Mouse (Mus musculus) mouse trophoblast stem cell (cell line): ENCODE data around the gene Ccnd1.

Source experiments
- in situ Hi-C, 2 experiments: fragments of 300-500 bp; cut with MseI, MboI; formaldehyde crosslinking; loops; 2 replicates in 1 of 2; 3 replicates in 1 of 2; pipeline ENCODE4 v1.15.1; 2025

Gene Ccnd1

DNA sequence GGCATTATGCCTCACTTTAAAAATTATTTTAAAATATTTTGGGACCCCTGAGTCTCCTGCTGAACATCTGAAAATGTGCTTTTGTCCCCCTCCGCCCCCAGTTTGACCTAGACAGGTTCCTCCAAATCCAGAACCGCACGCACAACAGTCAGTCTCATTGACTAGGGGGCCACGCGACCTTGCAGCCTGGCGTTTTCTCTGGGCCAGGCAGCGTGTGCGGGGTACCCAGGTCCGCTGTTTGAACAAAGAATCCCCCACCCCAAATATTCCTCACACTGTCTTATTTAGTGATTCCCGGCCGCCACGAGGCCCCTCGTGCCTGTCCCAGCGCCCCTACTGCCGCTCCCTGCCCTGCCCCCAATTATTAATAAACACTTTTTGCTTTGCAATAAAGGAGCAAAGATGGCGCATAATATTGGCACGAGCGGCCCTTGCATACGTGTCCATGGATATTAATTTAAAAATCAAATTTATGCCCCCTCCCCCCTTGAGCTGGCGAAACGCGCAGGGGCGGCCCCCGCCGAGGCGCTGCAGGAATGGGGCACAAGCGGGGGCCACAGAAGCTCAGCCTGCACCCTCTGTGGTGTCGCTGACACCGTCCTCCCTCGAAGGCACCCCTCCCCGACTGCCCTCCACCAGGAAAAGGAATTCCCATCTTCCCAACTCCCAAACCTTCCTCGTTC, 923 bp downstream of the Ccnd1 start:
- in situ Hi-C loops, result loop anchor here (5.0 to 10.0 kb wide), 2 partner anchors 176 to 303 kb away; no protein-coding TSS in a partner anchor

DNA sequence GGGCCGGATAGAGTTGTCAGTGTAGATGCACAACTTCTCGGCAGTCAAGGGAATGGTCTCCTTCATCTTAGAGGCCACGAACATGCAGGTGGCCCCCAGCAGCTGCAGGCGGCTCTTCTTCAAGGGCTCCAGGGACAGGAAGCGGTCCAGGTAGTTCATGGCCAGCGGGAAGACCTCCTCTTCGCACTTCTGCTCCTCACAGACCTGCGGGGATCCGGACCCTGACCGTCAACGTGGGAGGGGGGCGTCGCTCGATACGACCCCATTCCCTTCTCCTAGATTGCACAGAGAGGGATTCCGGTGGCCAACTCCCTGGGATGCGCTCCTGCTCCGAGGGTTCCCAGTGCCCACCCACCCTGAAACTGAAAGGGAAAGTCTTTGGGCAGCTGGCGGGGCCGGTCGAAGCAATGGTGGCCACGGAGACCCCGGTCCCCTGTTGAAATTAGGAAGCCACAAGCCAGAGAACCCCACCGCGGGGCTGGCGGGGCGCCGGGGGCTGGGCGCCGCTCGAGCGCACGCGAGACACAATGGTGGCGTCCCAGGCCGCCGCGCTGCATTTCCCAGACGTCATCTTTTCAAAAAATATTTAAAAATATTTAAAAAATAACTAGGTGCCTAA, 1.7 kb downstream of the Ccnd1 start:
- in situ Hi-C loops, result loop anchor here (5.0 to 10.0 kb wide), 2 partner anchors 177 to 304 kb away; no protein-coding TSS in a partner anchor

DNA sequence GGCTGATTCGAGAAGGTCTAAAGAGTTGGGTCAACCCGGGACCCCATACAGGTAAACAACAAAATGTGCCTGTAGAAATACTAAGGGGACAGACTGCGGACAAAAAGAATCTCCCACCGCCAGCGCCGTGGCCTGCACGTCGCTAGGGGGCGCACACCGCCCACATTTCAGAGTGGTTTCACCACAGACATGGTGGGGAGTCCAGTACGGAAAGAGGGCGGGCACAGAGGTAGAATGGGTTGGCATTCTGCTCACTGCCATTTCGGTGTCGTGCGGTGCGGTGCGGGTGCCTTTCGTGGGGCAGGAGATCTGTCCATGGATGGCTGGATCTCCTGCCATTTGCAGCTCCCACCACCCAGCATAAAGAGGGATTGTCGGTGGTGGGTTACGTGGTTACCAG, 2.2 kb downstream of the Ccnd1 start:
- in situ Hi-C loops, result loop anchor here (5.0 to 10.0 kb wide), 2 partner anchors 177 to 305 kb away; no protein-coding TSS in a partner anchor

DNA sequence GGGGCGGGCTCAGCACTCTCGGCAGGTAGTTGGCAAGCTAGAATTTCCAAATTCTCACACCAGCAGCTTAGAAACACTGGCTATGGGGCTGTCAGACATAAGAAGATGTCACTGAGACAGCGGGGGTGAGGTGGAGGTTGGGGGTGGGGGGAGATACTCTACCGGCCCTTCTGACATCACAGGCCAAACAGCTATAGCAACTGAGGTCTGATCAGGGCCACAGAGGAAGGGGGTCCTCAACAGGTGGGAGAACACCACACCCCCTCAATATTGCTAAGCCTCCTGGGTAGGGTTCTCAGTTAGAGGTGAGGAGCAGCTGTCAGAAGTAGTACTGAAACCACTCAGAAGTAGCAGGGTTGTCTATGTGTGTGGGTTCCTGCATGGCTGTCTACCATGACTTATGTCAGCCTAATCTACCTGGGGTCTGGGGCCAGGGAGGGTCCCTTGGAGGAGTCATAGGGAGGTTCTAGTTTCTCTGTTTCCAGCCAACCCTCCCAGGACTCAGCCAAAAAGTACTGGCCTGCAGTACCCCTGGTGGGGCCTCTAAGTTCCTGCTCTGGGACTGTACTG, 3.3 kb downstream of the Ccnd1 start:
- in situ Hi-C loops, result loop anchor here (5.0 to 10.0 kb wide), 2 partner anchors 178 to 306 kb away; no protein-coding TSS in a partner anchor

DNA sequence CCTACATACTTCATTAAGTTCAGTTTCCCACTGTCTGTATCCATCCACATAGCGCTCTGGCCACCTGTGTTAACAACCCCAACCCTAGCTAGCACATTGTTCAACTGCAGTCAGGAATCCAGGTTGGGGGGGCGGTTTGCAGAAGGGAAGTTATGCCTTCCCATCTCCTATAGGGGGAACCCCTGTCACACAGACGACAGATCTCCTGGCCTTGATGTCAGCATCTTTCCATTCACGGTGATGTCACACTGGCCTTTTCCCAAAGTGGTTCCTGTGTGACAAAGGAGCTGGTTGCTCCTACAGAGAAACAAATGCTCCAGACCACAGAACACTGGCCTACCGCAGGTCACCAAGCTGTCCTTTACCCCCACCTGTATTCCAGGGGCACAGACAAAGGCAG, 4.2 kb downstream of the Ccnd1 start:
- in situ Hi-C loops, result loop anchor here (5.0 to 10.0 kb wide), 2 partner anchors 179 to 307 kb away; no protein-coding TSS in a partner anchor

DNA sequence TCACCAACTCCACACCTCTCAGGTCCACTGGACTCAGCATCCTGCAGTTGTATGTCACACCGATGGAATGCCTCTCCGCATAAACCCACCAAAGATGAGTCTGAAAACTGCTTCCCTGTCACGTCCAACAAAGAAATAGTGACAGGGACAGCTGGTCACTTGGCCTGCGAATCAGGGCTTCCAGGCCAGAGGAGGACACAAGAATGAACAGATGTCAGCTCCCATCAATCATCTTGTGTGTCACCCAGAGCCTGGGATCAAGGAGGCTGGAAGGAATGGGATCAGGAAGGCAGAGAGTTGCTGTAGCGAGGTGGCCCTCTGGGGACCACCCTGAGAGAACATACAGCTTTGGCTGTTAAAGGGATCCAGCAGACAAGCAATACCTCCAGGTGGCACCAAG, 4.8 kb downstream of the Ccnd1 start:
- in situ Hi-C loops, result loop anchor here (5.0 to 10.0 kb wide), 2 partner anchors 180 to 307 kb away; no protein-coding TSS in a partner anchor

DNA sequence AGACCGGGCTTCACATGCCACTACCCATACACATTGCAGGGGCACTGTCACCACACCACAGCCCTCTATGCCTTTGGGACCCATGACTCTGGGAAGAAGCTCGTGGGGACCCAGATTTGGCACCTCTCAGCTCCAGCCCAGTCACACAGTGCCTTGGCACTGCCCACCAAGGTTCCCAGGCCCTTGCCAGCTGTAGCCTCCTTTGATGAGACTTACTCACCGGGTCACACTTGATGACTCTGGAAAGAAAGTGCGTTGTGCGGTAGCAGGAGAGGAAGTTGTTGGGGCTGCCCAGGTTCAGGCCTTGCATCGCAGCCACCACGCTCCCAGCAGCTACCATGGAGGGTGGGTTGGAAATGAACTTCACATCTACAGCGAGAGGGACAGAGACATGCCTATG, 5.9 kb downstream of the Ccnd1 start:
- in situ Hi-C loops, result loop anchor here in 1 of 2 experiments (10.0 kb wide), 1 partner anchor 181 kb away; no protein-coding TSS in a partner anchor

DNA sequence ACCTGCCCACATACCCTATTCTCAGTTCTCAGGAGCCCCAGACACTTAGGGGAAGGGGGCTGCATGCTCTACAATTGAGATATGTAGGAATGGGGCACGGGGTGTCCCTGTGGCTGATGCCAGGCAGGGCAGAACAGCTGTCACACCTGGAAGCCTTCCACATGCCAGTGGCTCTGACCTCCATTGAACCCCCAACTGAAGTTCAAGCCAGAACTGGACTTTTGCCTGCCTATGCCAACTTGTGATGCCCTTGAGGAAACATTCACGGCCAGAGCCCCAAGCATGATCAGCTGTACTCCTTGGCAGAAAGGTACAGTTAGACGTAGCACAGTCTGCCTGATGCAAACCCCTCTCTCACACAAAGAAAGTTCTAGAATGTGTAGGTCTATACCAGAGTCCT, 6.4 kb downstream of the Ccnd1 start:
- in situ Hi-C loops, result loop anchor here in 1 of 2 experiments (10.0 kb wide), 1 partner anchor 181 kb away; no protein-coding TSS in a partner anchor

DNA sequence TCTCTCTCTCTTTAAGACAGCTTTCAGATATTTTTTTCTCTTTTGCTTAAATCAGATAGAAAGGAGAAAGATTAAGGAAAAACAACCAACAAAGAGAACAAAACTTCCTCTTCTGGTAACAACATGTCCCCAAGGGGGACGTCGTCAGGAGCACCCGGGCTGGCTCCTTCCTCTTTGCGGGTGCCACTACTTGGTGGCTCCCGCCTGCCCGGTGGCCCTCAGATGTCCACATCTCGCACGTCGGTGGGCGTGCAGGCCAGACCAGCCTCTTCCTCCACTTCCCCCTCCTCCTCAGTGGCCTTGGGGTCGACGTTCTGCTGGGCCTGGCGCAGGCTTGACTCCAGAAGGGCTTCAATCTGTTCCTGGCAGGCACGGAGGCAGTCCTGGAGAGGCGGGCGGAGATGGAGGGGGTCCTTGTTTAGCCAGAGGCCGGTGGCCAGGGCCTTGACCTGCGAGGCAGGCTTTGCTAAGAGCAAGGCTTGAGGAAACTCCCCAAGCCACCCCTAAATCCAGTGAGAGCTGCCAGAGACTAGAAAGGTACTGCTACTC, 7.3 kb downstream of the Ccnd1 start:
- in situ Hi-C loops, result loop anchor here in 1 of 2 experiments (10.0 kb wide), 1 partner anchor 182 kb away; no protein-coding TSS in a partner anchor

DNA sequence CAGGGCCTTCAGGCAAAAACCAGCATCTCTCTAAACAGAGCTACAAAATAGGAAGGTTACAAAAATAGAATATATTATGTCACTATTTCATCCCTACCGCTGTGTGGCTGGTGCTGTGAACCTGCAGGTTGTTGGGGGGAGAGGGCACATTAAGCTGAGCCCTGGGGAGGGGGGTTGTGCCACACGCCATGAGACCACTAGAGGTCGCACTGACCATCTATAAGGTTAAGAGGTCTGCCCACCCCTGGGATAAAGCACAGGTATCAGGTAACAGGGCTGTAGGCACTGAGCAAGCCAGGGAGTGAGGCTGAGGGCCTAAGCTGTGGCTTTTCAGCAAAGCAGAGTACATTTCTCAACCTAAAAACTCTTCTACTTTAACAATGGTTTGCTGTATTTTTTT, 7.9 kb downstream of the Ccnd1 start:
- in situ Hi-C loops, result loop anchor here in 1 of 2 experiments (10.0 kb wide), 1 partner anchor 183 kb away; no protein-coding TSS in a partner anchor

DNA sequence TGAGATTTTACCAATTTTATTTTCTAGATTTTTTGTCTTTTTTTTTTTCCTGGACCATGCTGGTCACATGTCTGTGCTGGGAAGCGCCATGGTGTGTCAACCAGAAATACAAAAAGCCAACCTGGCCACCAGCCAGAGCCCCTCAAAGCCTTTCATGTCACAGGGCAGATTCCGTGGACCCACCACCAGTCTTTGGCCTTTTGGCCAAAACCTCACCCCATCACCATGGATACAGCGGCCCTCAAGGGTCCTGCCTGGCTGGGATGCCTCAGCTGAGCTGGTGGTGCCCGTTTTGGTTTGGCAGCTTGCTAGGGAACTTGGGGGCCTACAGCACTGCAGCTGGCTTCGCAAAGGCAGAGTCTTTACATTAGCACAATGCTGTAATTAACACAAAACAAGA, 9.8 kb downstream of the Ccnd1 start:
- in situ Hi-C loops, result loop anchor here in 1 of 2 experiments (10.0 kb wide), 1 partner anchor 185 kb away; no protein-coding TSS in a partner anchor

DNA sequence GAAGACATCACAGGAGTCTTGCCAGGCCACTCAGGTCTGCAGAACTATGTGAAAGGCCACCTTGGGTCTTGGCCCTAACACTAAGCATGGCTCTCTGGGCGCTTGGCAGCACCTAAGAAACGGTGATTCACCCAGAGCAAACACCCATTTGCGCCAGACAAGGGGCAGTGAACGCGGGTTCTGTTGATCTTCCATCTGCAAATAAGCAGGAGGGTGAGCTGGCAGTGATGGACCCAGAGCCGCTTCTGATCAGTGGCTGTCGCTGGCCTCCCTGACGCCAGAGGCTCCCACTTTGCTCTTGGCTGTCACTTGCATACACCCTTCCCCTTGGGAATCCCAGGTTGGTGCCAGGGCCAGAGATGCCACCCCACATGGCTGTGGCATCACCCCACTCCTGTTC, 10.2 kb downstream of the Ccnd1 start:
- in situ Hi-C loops, result no loop called here

DNA sequence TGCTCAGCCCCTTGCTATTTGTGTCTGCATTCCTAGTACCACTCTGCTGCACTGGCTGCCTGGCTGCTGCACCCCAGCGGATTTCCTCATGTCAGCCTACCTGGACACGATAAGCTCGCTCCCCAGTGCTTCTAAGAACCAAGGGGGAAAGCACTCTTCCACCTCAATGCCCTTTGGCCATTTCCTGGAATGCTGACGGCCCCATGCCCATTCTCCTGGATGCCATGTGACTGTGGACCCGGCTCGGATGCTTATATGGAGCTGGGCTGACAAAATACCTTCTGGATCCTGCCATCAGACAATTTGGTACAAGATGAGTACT, 10.9 kb downstream of the Ccnd1 start:
- in situ Hi-C loops, result no loop called here

DNA sequence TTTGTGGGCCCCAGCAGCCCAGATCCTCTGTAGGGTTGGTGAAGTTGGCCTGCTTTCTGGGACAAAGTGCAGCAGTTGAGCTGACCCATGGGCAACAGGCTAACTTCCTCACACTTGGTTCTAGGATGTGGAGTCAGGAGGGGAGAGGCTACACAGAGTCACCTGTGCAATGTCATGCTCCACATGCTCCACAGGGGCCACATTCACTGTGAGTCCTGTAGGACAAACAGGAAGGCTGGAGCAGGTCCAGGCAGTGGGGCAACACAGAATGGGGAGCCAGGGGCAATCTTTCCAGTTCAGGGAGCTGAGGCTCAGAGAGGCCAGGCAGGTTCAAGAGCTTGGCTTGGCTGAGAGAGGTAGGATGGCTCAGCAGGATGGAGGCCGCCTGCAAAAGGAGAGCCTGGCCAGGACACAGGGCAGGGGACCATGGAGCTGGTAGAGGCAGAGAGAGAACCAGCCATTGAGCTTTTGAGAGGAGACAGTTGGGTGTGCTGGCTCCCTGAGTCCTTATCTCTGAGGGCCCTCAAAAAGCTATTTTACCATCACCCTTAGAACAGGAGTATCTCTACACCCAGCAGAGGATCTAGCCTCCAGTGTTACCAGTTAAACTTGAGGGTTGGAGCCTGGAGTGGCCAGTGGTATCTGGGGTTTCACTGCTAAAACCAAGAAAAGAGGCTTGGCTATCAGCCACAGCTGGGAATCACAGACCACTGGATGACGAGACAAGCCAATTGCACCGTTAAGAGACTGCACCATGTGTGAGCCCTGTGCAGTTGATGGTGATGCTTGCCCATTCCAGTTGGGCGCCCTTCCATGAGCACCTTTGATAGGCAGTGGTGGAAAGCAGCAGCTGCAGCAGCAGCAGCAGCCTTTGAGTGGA, 11.5 kb downstream of the Ccnd1 start:
- in situ Hi-C loops, result no loop called here

DNA sequence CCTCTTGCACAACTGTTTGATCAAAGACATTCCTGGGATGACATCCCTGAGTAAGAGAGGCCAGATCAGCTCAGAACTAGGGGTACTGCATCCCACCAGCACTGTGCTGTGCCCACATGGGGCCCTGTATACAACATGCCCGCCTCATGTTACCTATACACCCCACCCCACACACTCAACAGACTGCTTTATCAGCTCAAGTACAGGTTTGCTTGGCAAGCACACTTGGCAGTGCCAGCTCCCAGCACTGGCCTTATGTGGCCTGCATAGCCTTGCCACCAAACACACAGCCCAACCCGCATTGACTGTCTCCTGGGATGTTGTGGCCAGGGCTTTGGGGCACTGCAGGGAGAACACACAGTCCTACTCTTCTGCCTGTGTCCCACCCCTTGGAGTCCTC, 12.1 kb downstream of the Ccnd1 start:
- in situ Hi-C loops, result no loop called here

DNA sequence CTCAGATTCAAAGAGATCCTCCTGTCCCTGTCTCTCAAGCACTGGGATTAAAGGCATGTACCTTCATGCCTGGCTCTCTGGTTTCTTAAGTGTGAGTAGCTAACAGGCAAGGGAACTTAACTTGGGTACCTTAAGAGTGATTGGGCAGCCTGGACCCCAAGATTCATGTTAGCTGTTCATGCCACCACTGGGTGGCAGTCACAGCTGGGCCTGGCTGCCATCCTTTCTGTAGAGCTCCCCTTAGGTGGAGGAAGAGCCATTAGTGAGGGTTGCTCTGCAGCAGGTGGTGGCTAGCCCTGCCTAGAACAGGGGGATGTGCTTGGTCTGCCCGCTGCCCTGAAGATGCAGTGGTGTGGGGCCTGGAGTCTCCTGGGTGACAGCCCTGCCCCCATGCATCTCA, 20.9 kb downstream of the Ccnd1 start:
- in situ Hi-C loops, result no loop called here

DNA sequence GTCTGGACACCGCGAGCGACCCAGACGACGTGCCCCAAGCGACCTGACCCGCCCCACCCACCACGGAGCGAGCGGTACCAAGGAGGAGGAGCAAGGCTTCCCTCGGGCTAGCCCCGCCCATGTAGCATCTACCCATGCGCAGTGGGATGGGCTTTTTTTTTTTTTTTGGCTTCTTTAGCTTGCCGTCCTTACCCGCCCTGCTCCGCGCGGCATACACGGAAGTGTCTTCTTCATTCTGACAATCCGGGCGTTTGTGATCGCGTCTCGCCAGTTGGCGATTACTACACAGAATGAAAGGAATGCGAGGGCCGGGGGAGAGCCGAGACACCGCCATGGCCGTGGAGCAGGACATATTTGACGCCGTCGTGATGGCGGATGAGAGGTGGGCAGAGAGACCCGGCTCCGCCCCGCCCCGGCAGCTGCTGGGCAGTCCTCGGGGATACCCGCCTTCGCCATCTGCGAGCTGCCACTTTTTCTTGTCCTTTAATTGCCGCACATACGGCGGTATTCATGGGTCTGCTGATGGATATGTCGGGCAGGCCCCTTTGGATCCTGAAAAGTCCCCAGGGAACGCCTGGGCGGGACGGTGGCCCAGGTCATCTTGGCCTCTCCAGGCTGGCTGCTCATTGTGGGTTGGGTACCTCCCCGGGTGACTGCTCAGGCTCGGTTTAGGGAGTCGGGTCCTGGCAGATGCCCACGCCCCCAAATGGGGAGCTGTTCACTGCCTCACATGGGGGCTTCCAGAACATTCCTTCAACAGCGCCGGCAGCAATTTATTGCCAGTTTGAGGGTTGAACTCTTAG, 24.6 kb downstream of the Ccnd1 start, which contains the start of gene LTO1:
LTO1 (plus strand) TSS at position 153 of the 803 bp plus-strand sequence.
- in situ Hi-C loops, result no loop called here

DNA sequence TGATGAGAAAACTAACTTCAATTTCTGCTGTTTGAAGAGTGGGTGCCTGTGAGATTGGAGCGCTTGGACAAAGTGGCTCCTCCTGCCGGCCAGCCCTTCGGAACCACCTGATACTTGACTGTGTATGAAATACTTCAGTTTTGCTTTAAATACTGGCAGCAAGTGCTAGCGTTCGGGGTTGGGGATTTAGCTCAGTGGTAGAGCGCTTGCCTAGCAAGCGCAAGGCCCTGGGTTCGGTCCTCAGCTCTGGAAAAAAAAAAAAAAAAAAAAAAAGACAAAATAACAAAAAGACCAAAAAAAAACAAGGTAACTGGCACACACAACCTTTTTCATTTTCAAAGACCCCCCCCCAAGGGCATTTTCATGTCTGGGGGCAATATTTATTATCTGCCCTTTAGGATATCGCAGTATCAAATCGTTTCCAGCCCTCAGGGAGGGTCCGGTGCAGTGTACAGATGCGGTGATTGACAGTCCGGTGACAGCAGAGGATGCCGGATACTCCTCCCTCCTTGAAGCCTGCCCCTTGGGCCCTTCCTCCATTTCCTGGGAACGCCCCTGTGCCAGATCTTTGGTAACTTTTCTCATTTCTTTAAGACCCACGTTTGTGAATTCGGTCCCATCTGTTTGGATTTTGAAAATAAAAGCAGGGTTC, 25.3 kb downstream of the Ccnd1 start:
- in situ Hi-C loops, result no loop called here

DNA sequence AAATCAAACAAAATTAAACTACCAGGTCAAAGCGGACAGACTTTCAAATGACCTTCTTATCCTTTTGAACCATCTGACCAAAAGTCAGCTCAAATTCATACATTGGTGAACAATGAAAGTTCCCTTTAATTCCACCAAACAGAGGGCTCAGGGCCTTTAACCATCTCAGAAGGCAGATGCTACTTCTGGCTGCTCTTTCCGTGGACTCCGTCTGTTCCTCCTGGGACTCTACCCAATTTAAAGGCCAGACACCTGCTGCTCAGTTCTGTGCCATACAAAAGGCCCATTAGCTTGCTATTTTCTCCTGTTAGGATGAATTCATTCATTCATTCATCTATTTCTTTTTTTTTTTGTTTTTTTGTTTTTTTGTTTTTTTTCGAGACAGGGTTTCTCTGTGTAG, 26.8 kb downstream of the Ccnd1 start:
- in situ Hi-C loops, result no loop called here

DNA sequence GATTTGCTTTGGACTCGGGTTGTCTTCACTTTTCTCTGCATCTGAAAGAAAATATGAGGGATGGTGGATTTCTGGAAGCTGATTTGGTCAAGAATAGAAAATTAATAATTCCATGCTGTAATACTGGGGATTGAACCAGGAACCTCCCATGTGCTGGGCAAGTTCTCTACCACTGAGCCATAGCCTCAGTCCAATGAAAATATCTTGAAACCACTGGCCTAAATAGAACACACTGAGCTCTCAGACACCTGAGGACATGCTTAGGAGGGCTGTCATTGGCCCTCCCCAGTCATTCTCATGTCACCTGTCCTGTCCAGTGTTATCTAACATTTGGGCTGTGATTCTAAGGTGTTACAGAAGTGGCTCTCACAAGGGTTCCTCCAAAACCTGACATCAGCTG, 28.6 kb downstream of the Ccnd1 start:
- in situ Hi-C loops, result no loop called here
